Mouse (Mus musculus): ENCODE measurements around the gene Maml3. TPM values are rescaled to one million over a fixed set of nuclear protein-coding genes. Genes with fewer than 3 reads are reported as not detected.

The Maml3 gene
- polyA plus RNA-seq, 1 experiment = 0.01 TPM

- TF ChIP-seq GATA1 (IDR thresholded peaks at IDR 0.05; ENCODE audit: low read length) = no peak
Measured at GRCm38 (mm10) chr3:51879211-51879610, 225.7 kb downstream of the Maml3 start.

- no peak for TF ChIP-seq GATA1 (IDR thresholded peaks at IDR 0.05; ENCODE audit: low read length)
Measured at GRCm38 (mm10) chr3:51878577-51878976, 226.3 kb downstream of the Maml3 start.

DNA sequence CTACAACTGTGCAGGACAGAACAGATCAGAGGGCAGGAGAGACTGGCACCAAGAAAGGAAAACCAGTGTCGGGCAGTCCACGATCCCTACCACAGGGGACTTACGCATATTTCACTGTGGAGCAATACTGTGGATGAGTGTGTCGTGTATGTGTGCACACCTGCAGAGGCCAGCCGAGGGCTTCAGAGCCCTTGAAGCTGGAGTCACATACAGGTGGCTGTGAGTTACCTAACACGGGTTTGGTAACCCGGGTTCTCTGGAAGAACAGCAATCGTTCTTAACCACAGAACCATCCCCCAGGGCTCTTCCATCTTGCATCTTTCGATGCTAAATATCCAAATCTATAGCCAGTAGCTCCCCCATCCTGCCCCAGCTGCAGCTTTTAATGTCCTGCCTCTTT lies 228.1 kb downstream of the Maml3 start:
- no peak for TF ChIP-seq GATA1 (IDR thresholded peaks at IDR 0.05; ENCODE audit: low read length)

DNA sequence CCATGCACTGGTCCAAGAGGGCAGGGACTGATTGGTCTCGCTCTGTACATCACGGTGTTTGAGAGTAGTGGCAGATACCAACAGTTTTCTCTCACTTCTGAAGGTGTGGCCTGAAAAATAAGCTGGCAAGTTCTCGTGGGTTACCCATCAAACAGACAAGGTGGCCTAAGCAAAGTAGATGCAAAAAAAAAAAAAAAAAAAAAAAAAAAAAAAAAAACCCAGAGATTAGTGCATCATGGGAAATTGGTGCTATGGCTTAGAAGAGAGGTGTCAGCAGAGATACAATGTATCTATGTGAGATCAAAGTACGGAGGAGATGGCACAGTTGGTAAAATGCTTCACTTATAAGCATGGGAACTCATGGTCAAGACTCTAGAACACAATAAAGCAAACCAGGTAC lies 229.2 kb downstream of the Maml3 start:
- TF ChIP-seq GATA1 (IDR thresholded peaks at IDR 0.05; ENCODE audit: low read length) = no peak

GRCm38 (mm10) chr3:51874252-51874651 lies 230.6 kb downstream of the Maml3 start:
- no peak for TF ChIP-seq GATA1 (IDR thresholded peaks at IDR 0.05; ENCODE audit: low read length)

- TF ChIP-seq GATA1 (IDR thresholded peaks at IDR 0.05; ENCODE audit: low read length) = no peak
Measured at GRCm38 (mm10) chr3:51872771-51873170, 232.1 kb downstream of the Maml3 start.

- no peak for TF ChIP-seq GATA1 (IDR thresholded peaks at IDR 0.05; ENCODE audit: low read length)
Measured at GRCm38 (mm10) chr3:51871346-51871745, 233.5 kb downstream of the Maml3 start.

GRCm38 (mm10) chr3:51869980-51870379 lies 234.9 kb downstream of the Maml3 start:
- no peak for TF ChIP-seq GATA1 (IDR thresholded peaks at IDR 0.05; ENCODE audit: low read length)

GRCm38 (mm10) chr3:51868857-51869256 lies 236.0 kb downstream of the Maml3 start:
- no peak for TF ChIP-seq GATA1 (IDR thresholded peaks at IDR 0.05; ENCODE audit: low read length)

GRCm38 (mm10) chr3:51866446-51866845 lies 238.4 kb downstream of the Maml3 start:
- no peak for TF ChIP-seq GATA1 (IDR thresholded peaks at IDR 0.05; ENCODE audit: low read length)

DNA sequence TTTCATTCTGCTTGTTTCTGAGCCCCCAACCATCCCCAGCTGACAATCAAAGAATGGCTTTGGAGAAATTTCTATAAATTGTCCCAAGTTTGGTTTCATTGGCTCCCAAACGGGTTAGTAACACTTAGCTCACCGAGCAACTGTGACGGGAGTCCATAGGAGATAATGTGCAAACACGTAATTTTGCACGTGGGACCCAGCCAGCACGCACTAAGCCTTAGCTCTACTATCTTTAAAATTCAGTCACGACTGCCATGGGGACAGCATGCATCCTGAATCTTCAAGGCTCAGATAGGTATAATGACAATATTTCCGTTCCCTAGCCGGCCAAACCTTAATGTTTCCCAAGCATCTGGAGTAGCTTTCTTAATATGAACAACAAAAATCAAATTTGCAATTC lies 243.2 kb downstream of the Maml3 start:
- no peak for TF ChIP-seq GATA1 (IDR thresholded peaks at IDR 0.05; ENCODE audit: low read length)

- no peak for TF ChIP-seq GATA1 (IDR thresholded peaks at IDR 0.05; ENCODE audit: low read length)
Measured at GRCm38 (mm10) chr3:51860458-51860857, 244.4 kb downstream of the Maml3 start.

GRCm38 (mm10) chr3:51859208-51859607 lies 245.7 kb downstream of the Maml3 start:
- no peak for TF ChIP-seq GATA1 (IDR thresholded peaks at IDR 0.05; ENCODE audit: low read length)

- no peak for TF ChIP-seq GATA1 (IDR thresholded peaks at IDR 0.05; ENCODE audit: low read length)
Measured at GRCm38 (mm10) chr3:51854152-51854551, 250.7 kb downstream of the Maml3 start.

GRCm38 (mm10) chr3:51853610-51854009 lies 251.3 kb downstream of the Maml3 start:
- TF ChIP-seq GATA1 (IDR thresholded peaks at IDR 0.05; ENCODE audit: low read length) = no peak

DNA sequence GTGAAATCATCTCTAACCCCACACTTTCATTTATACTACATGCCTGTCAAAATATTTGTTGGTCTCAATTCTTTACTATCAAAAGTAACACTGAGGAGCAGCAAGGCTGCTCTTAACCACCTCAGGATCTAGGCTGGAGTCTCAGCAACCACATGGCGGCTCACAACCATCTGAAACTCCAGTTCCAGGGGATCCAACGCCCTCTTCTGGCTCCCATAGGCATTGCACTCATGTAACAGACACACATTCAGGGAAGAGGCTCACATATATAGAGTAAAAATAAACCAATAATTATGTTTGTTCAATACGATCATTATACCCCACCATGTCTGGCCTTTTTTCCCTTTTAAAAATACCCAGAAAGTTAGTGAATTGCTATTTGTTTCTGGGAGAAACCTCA lies 252.2 kb downstream of the Maml3 start:
- TF ChIP-seq GATA1 (IDR thresholded peaks at IDR 0.05; ENCODE audit: low read length) = no peak

DNA sequence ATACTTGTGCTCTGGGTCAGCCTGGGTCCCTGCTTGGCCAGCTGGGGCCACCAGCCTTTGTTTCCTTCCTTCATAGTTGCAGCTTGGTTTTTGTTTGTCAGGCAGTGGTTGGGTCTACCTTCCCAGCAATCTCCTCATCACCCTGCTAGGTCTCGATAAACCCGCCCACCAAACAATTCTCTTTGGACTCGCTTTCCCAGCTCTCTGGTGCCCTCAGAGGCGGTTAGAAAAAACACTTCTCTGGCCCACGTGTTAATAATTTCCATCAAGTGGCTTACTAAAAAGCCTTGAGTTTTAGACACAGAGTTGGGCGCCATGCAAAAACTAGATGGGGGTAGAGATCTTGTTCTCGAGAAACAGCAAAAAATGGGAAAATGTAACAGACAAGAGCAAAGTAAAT lies 253.3 kb downstream of the Maml3 start:
- TF ChIP-seq GATA1 (IDR thresholded peaks at IDR 0.05; ENCODE audit: low read length) = no peak

- TF ChIP-seq GATA1 (IDR thresholded peaks at IDR 0.05; ENCODE audit: low read length) = no peak
Measured at GRCm38 (mm10) chr3:51849462-51849861, 255.4 kb downstream of the Maml3 start.

Data from G1E-ER4 (cell line).